Mouse (Mus musculus) R1 (cell line): Measurements from ENCODE around the gene Ctrl.
"Not testable (repeated sequence)": the region's sequence is repeated elsewhere in the genome, so short reads cannot be mapped to it uniquely, and the experiment has no call there.

Source experiments
- DNase-seq: peaks from one replicate; pipeline ENCODE4 v3.0.0-alpha.2; 2018; ENCODE audit warnings: low read depth, low spot score

The Ctrl gene

DNA sequence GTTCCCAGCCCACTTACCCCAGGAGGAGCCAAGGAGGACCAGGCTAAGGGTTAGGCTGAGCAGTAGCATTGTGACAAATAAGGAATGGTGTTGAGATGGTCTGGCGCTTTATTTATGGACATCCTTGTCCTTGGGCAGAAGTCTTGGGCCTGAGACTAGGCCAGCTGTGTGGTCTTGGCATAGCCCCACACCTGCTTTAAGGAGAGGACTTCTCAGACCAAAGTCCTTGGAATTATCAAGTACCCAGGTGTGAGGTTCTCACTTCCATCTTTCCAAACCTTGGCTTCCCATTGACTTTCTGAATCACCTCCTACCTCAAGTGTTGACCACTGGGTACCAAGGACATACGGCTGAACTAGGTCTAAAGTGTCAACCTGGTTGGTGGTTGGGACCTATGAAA lies at the start of gene Ctrl:
Gene Ctrl (minus strand): TSS at position 101 of the 400 bp plus-strand sequence.
- no peak for DNase-seq

DNA sequence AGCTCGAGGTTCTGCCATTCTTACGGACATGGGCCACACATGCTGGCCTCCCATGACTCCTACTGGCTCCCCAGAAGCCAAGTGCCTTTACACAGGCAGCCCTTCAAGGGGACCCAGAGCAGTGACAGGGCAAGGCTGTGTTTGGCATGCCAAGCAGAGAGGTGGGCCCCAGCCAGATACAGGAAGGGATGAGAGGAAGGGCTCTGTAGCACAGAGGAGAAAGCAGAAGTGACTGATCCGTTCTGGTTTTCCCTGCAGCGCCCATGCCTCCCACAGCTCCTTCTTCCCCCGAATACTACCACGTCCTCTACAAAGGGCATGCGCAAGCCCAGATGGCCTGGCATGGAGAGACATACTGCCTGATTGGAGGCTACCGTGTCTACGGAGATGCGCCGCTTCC lies 49.7 kb upstream of the Ctrl start:
- DNase-seq = not testable (repeated sequence)

GRCm38 (mm10) chr8:105981146-105981545 lies 47.5 kb upstream of the Ctrl start:
- DNase-seq = no peak

DNA sequence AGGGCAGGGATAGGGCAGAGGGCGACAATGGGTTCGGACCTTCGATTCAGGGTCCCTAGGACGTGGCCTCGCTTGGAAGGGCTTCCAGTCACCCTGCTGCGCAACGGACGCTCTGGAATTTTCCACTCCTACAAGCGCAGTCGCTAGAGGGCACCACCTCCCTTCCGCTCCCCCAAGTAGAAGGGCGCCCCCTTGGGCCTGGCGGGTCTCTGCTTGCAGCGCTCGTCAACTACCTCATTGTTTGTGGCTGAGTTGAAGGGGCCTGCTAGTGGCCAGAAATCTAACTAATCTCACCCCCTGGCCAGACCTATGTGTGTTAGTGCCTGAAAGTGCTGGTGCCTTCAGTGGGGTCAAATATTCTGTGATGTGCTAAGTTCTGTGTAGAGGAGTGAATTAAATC lies 45.7 kb upstream of the Ctrl start, which contains the start of gene Dpep3:
Gene Dpep3 (minus strand): TSS at position 105 of the 400 bp plus-strand sequence.
- peak; percentile 91 for DNase-seq

DNA sequence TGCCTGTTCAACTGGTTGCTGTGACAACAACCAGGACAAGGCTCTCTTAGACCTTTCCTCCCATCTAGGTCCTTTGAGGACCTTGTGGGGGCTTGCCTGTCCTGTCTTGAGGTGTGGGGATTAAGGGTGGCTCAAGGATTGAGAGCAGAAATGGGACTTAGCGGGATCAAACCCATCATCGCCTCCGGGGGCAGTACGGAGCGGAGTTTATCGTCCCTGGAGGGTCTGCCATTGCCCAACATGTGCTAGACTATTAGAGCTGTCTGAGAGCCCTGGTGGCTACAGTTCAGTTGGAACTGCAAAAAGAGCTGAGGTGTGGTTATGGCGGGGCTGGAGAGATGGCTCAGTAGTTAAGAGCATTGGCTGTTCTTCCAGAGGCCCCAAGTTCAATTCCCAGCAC lies 41.7 kb upstream of the Ctrl start:
- DNase-seq = peak; percentile 75

DNA sequence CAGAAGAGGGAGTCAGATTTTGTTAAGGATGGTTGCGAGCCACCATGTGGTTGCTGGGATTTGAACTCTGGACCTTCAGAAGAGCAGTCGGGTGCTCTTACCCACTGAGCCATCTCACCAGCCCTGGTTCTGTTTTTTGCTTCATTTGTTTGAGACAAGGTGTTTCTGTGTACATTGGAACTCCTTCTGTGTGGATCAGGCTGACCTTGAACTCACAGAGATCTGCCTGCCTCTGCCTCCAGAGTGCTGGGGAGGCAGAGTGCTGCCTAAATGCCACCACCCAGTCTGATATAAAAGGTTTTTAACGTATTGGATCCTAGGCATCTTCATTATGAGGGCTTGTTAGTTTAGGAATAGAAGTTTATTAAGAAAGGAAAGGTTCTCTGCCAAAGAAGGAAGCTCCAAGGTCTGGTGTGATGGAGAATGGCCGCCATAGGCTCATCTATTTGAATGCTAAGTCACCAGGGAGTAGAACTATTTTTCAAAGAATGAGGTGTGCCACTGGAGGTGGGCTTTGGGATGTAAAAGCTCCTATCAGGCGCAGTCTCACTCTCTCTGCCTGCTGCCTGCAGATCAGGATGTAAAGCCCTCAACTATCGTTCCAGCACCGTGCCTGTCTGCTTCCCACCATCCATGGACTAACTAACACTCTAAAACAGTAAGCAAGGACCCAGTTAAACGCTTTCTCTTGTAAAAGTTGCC lies 37.5 kb upstream of the Ctrl start:
- DNase-seq = peak; percentile 95

GRCm38 (mm10) chr8:105969367-105969766 lies 35.7 kb upstream of the Ctrl start:
- no peak for DNase-seq

GRCm38 (mm10) chr8:105966692-105967311 lies 33.1 kb upstream of the Ctrl start:
- peak; percentile 87 for DNase-seq

- DNase-seq = peak; percentile 75
Observed at GRCm38 (mm10) chr8:105965905-105966341, 32.3 kb upstream of the Ctrl start, which contains the start of gene Slc12a4. Slc12a4 (minus strand) TSS chr8:105966097.

DNA sequence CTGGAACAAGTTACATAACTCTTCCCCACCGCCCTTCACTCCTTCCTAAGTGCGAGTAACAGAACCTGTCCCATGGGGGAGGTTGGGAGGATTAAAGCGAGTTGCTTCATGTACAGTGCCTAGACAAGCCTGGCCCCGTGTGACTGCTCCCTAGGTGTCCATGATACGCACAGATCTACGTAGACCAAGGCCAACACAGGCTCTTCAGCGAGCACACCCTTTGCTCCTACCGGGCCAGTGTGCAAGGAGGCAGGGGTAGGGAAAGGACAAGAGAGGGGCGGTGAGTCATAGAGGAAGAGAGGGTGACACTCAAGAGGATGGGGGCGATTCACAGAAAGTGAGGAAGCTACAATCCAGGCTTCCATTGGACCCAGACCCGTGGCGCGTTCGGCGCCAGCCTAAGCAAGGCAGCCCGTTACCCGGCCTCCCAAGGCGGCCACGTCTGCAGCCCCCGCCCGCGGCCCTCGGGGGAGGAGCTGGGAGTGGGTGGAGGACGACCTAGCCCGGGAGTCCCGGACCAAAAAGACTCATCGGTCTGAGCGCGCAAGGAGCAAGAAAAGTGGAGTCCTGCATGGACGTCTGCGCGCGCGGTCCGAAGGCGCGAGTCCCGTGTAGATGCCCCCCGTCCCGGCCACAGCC lies 31.7 kb upstream of the Ctrl start:
- DNase-seq = peak; percentile 50

- no peak for DNase-seq
Observed at GRCm38 (mm10) chr8:105964506-105965265, 31.0 kb upstream of the Ctrl start.

- DNase-seq = no peak
Observed at GRCm38 (mm10) chr8:105961536-105961935, 27.9 kb upstream of the Ctrl start.

- DNase-seq = peak; percentile 71
Observed at GRCm38 (mm10) chr8:105961101-105961500, 27.4 kb upstream of the Ctrl start.

GRCm38 (mm10) chr8:105959350-105959749 lies 25.7 kb upstream of the Ctrl start:
- no peak for DNase-seq

GRCm38 (mm10) chr8:105957813-105958212 lies 24.2 kb upstream of the Ctrl start:
- no peak for DNase-seq

DNA sequence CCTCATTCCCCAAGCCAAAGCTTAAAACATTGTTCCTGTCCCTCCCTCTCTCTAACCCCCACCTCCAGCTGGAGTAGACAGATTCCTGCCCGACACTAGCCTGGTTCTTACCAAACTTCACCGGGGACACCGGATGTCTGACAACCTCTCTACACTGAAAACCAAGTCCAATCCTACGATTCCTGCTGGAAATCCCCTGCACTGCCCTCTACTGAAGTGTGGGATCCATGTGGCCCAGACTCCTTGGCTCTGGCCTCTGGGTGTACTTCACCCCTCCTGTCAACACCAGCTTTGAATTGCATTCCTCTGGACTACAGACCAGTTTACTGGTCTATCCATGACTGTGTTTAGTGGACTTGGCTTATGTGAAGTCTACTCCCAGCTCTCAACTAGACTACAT lies 22.9 kb upstream of the Ctrl start:
- DNase-seq = no peak

GRCm38 (mm10) chr8:105951057-105951659 lies 17.5 kb upstream of the Ctrl start:
- peak; percentile 58 for DNase-seq

DNA sequence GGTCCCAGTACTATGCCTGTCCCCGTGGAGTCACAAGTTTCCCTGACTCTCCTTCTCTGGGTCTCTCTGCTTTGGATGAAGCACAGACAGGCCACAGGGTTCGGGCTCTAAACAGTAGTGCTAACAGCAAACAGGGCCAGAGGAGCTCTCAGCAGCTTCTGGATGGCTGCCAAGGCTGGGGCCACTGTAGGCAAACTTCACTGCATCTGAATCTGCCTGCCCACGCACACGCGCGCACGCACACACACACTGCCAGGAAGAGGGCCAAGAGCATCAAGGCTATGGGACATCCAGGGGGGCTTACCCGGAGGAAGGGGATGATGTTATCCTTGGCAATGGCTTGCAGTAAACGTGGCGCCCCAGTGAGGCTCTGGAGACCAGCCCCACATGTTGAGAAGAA lies 15.7 kb upstream of the Ctrl start:
- no peak for DNase-seq

DNA sequence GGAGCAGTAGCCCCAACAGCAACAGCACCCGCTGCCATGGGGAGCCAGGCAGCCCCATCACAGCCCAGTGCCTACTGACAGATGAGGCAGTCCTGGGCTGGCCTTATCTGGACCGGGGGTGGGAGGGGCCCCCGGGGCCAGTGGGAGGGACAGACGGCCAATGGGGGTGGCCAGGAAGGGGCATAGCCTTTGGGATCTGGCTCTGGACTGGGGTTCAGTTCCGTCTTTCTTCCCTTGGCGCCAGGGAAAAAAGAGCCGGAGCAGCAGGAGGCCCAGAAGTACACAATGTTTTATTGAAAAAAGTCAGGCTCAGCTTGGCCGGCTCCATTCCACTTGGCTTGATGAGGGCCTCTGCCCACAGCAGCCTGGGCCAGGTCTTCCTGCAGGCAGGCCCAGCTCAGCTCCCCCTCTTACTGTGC lies 9.7 kb upstream of the Ctrl start, which contains the start of gene Lcat:
Gene Lcat (minus strand): TSS at position 62 of the 419 bp plus-strand sequence.
- no peak for DNase-seq

DNA sequence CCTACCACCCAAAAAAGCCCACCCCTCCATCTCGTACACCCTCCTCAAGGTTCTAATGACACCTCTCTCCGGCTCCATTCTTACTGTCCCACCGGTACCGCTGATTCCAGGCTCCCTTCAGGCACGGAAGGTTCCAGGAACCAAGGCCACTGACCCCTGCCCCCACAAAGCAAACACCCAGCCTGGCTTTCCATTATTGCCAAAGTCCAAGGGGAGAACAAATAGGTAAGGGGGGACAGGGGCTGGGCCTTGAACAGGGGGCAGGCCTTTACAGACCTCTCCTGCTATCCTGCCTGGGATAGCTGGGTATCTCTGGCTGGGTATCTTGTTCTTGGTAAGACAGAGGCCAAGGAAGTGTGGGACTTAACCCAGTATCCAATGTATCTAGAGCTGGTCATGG lies 8.9 kb upstream of the Ctrl start:
- DNase-seq = no peak

DNA sequence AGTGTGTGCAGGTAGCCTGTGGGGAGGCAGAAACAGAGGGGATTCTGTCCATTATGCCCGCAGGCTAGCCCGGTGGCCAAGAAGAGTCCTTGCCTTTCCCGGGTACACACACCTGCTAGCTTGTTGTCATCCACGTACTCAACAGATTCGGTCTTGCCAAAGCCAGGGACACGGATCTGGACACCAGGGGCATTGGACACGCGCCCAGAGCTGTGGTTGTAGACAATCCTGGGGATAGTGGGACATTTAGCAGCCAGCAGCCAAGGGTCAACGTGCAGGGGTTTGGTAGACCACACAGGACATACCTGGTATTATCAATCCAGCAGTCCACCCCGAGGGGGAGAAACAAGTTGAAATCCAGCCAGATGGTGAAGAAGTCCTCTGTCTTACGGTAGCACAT lies 8.4 kb upstream of the Ctrl start:
- no peak for DNase-seq
